Mouse (Mus musculus): ENCODE measurements around the gene Tnr. TPM values are rescaled to one million over a fixed set of nuclear protein-coding genes. Genes with fewer than 3 reads are reported as not detected.

Tnr gene
- polyA plus RNA-seq, 1 experiment from 2014 or later, result 0.47 TPM

- 0 out of 2 replicates have a peak, but pooled peaks cover 5% of the 10 kb centered on the region for H3K4me1 ChIP-seq (replicated peaks; ENCODE audit: control insufficient read depth, insufficient read depth, low read length)
- TF ChIP-seq CTCF (IDR thresholded peaks at IDR 0.05; ENCODE audit: low read depth), result no peak
- H3K9me3 ChIP-seq (ENCODE audit: control insufficient read depth), result no peaks in the 10 kb centered on the region
- no peak overlapping the region for H3K9ac ChIP-seq (ENCODE audit: low read depth, low read length)
- no peaks in the 10 kb centered on the region for H3K36me3 ChIP-seq (ENCODE audit: control insufficient read depth, insufficient read depth)
- no peak overlapping the region for H3K4me2 ChIP-seq (replicated peaks; ENCODE audit: low read depth)
- ATAC-seq, result no peak
- 81% methylated on average over 7 of the region's 7 CpGs for WGBS
- no peak overlapping the region for H3K4me3 ChIP-seq (ENCODE audit: low read depth, low read length)
- no peak overlapping the region for H3K27ac ChIP-seq (ENCODE audit: low read depth, low read length)
- H3K27me3 ChIP-seq (replicated peaks; ENCODE audit: control insufficient read depth, insufficient read depth, low read length), result 0 out of 2 replicates have a peak, but pooled peaks cover 2% of the 10 kb centered on the region
Measured at GRCm38 (mm10) chr1:159923010-159923409, 399.4 kb downstream of the Tnr start.

GRCm38 (mm10) chr1:159924105-159924504 is 400.5 kb downstream of the Tnr start:
- no peak overlapping the region for H3K9ac ChIP-seq (ENCODE audit: low read depth, low read length)
- no peak for ATAC-seq
- no peak overlapping the region for H3K4me3 ChIP-seq (ENCODE audit: low read depth, low read length)
- WGBS, result 75% methylated on average over 4 of the region's 4 CpGs
- H3K27ac ChIP-seq (ENCODE audit: low read depth, low read length), result no peak overlapping the region
- no peaks in the 10 kb centered on the region for H3K9me3 ChIP-seq (ENCODE audit: control insufficient read depth)
- no peak for TF ChIP-seq CTCF (IDR thresholded peaks at IDR 0.05; ENCODE audit: low read depth)
- H3K36me3 ChIP-seq (ENCODE audit: control insufficient read depth, insufficient read depth), result no peaks in the 10 kb centered on the region
- no peaks in the 10 kb centered on the region for H3K27me3 ChIP-seq (replicated peaks; ENCODE audit: control insufficient read depth, insufficient read depth, low read length)
- no peak overlapping the region for H3K4me2 ChIP-seq (replicated peaks; ENCODE audit: low read depth)
- H3K4me1 ChIP-seq (replicated peaks; ENCODE audit: control insufficient read depth, insufficient read depth, low read length), result 0 out of 2 replicates have a peak, but pooled peaks cover 5% of the 10 kb centered on the region

GRCm38 (mm10) chr1:159924684-159925083 is 401.1 kb downstream of the Tnr start:
- Histone ChIP-seq H3K4me3 (ENCODE audit: low read depth, low read length) (no peak overlapping the region), H3K36me3 (ENCODE audit: control insufficient read depth, insufficient read depth) (no peaks in the 10 kb centered on the region)
- ATAC-seq, result no peak

GRCm38 (mm10) chr1:159928681-159929335 is 405.2 kb downstream of the Tnr start:
- Histone ChIP-seq H3K36me3 (ENCODE audit: control insufficient read depth, insufficient read depth) (no peaks in the 10 kb centered on the region), H3K4me3 (ENCODE audit: low read depth, low read length) (no peak overlapping the region), H3K4me1 (replicated peaks; ENCODE audit: control insufficient read depth, insufficient read depth, low read length) (0 out of 2 replicates have a peak, but pooled peaks cover 5% of the 10 kb centered on the region), H3K27ac (ENCODE audit: low read depth, low read length) (no peak overlapping the region), H3K9me3 (ENCODE audit: control insufficient read depth) (no peaks in the 10 kb centered on the region), H3K27me3 (replicated peaks; ENCODE audit: control insufficient read depth, insufficient read depth, low read length) (no peaks in the 10 kb centered on the region), H3K4me2 (replicated peaks; ENCODE audit: low read depth) (no peak overlapping the region), H3K9ac (ENCODE audit: low read depth, low read length) (no peak overlapping the region)
- no peak for TF ChIP-seq CTCF (IDR thresholded peaks at IDR 0.05; ENCODE audit: low read depth)
- WGBS, result 79% methylated on average over 9 of the region's 9 CpGs
- ATAC-seq, result no peak

More at GRCm38 (mm10) chr1:159924684-159925083, 401.1 kb downstream of the Tnr start:
- H3K27ac ChIP-seq (ENCODE audit: low read depth, low read length), result no peak overlapping the region
- 0 out of 2 replicates have a peak, but pooled peaks cover 5% of the 10 kb centered on the region for H3K4me1 ChIP-seq (replicated peaks; ENCODE audit: control insufficient read depth, insufficient read depth, low read length)
- no peak overlapping the region for H3K9ac ChIP-seq (ENCODE audit: low read depth, low read length)
- WGBS, result 57% methylated on average over 5 of the region's 5 CpGs
- TF ChIP-seq CTCF (IDR thresholded peaks at IDR 0.05; ENCODE audit: low read depth), result no peak
- H3K27me3 ChIP-seq (replicated peaks; ENCODE audit: control insufficient read depth, insufficient read depth, low read length), result no peaks in the 10 kb centered on the region
- no peaks in the 10 kb centered on the region for H3K9me3 ChIP-seq (ENCODE audit: control insufficient read depth)
- H3K4me2 ChIP-seq (replicated peaks; ENCODE audit: low read depth), result no peak overlapping the region

GRCm38 (mm10) chr1:159932092-159932491 is 408.5 kb downstream of the Tnr start:
- H3K4me1 ChIP-seq (replicated peaks; ENCODE audit: control insufficient read depth, insufficient read depth, low read length), result no peaks in the 10 kb centered on the region
- TF ChIP-seq CTCF (IDR thresholded peaks at IDR 0.05; ENCODE audit: low read depth), result 0 out of 2 replicates have a peak, but pooled peaks have one; percentile 13
- H3K4me3 ChIP-seq (ENCODE audit: low read depth, low read length), result no peak overlapping the region
- no peak overlapping the region for H3K4me2 ChIP-seq (replicated peaks; ENCODE audit: low read depth)
- no peaks in the 10 kb centered on the region for H3K36me3 ChIP-seq (ENCODE audit: control insufficient read depth, insufficient read depth)
- H3K9ac ChIP-seq (ENCODE audit: low read depth, low read length), result no peak overlapping the region
- no peaks in the 10 kb centered on the region for H3K9me3 ChIP-seq (ENCODE audit: control insufficient read depth)
- no peaks in the 10 kb centered on the region for H3K27me3 ChIP-seq (replicated peaks; ENCODE audit: control insufficient read depth, insufficient read depth, low read length)
- no peak for ATAC-seq
- H3K27ac ChIP-seq (ENCODE audit: low read depth, low read length), result no peak overlapping the region

- 20% methylated on average over 2 of the region's 2 CpGs for WGBS
- ATAC-seq, result no peak
- H3K9me3 ChIP-seq (ENCODE audit: control insufficient read depth), result no peaks in the 10 kb centered on the region
Measured at GRCm38 (mm10) chr1:159932598-159932997, 409.0 kb downstream of the Tnr start.

More at GRCm38 (mm10) chr1:159932598-159932997, 409.0 kb downstream of the Tnr start:
- H3K27me3 ChIP-seq (replicated peaks; ENCODE audit: control insufficient read depth, insufficient read depth, low read length), result no peaks in the 10 kb centered on the region
- TF ChIP-seq CTCF (IDR thresholded peaks at IDR 0.05; ENCODE audit: low read depth), result no peak
- H3K27ac ChIP-seq (ENCODE audit: low read depth, low read length), result no peak overlapping the region
- H3K4me1 ChIP-seq (replicated peaks; ENCODE audit: control insufficient read depth, insufficient read depth, low read length), result no peaks in the 10 kb centered on the region
- H3K4me3 ChIP-seq (ENCODE audit: low read depth, low read length), result no peak overlapping the region
- no peaks in the 10 kb centered on the region for H3K36me3 ChIP-seq (ENCODE audit: control insufficient read depth, insufficient read depth)
- no peak overlapping the region for H3K9ac ChIP-seq (ENCODE audit: low read depth, low read length)
- H3K4me2 ChIP-seq (replicated peaks; ENCODE audit: low read depth), result no peak overlapping the region

Measured in intestine, postnatal 0 days (tissue).